15 mouse cellular contexts compared by ENCODE assay signal in the genomic region with DNA sequence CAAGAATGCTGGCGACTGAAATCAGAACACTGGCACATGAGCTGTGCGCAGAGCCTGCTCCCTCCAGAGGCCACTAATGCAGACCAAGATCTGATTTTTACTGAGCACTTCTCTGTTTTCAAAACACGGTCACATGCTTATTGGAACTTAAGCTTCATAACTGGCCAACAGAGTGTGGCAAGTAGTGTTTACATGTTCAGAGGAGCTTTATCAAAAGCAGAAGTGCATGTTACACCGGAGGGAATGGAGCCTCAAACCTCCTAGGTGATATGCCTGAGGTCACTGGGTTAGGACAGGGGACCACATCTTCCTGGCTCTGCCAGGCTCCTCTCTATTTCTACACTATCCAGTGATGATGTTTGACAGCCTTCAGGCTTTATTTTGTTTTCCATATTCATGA. TPM values are rescaled to one million over a fixed set of nuclear protein-coding genes. Genes with fewer than 3 reads are reported as not detected.
A peak's percentile ranks its signal among the peaks of the same experiment; 100 is the strongest.
DNase-seq lines count a peak whose midpoint lies in the region; ATAC-seq and TF ChIP-seq lines count a peak whose summit lies in the region.
"Had no signal": no experiment of that assay in that cellular context is flagged by ENCODE, and none has a peak within 500 bp of the region (broad histone marks: within the 10 kb centered on the region; RNA-seq: fewer than 3 reads in every experiment).

No protein-coding gene starts in this region.

- no peak for DNase-seq in heart, postnatal 0 days (ENCODE audit: low spot score)
- no peak for DNase-seq in heart, postnatal 36 days
- DNase-seq in B cell, adult 2 months = peak; percentile 39 to 43
- DNase-seq in adrenal gland, postnatal 4 days (ENCODE audit: low spot score in 2 of 2) = no peak
- no peak for DNase-seq in right cerebral cortex, postnatal 36 days (ENCODE audit: low spot score in 2 of 2)
- DNase-seq: cerebellum, adult 18-20 months; gastrocnemius, postnatal 36 days; kidney, postnatal 36 days; liver; right cerebral cortex, postnatal 14 days had no signal

- H3K9me3 ChIP-seq in heart, postnatal 0 days (replicated peaks; ENCODE audit: control insufficient read depth, low read length) = no peaks in the 10 kb centered on the region
- H3K9me3 ChIP-seq: lung, embryonic 15.5 days; midbrain, embryonic 12.5 days had no signal

- no peak for TF ChIP-seq EP300 in heart, postnatal 0 days (IDR thresholded peaks at IDR 0.05; ENCODE audit: low read depth)

- intact Hi-C loops in heart, postnatal 36 days (cut with DNase I) = no loop called here

- H3K27ac ChIP-seq in heart, postnatal 0 days (ENCODE audit: low read depth) = no peak overlapping the region
- peak overlapping the region; percentile 31; the same call in 1 of the 2 replicates for H3K27ac ChIP-seq in bone marrow macrophage, adult 2 months (ENCODE audit: insufficient read depth, low read depth, low read length)
- H3K27ac ChIP-seq: lung, embryonic 15.5 days; midbrain, embryonic 12.5 days had no signal

- WGBS in heart, postnatal 0 days = 50% methylated on average over 4 of the region's 4 CpGs

- H3K4me1 ChIP-seq in heart, postnatal 0 days (ENCODE audit: control insufficient read depth, insufficient read depth) = peaks cover 19% of the 10 kb centered on the region; the same call in 1 of the 2 replicates
- peaks cover 18% of the 10 kb centered on the region for H3K4me1 ChIP-seq in bone marrow macrophage, adult 2 months (ENCODE audit: control insufficient read depth, insufficient read depth, low read length)

- H3K27me3 ChIP-seq in heart, postnatal 0 days (ENCODE audit: control insufficient read depth, insufficient read depth, low read length) = no peaks in the 10 kb centered on the region
- H3K27me3 ChIP-seq: lung, embryonic 15.5 days; midbrain, embryonic 12.5 days had no signal

- H3K4me3 ChIP-seq in heart, postnatal 0 days (ENCODE audit: low read depth, low read length) = no peak overlapping the region
- no peak overlapping the region for H3K4me3 ChIP-seq in bone marrow macrophage, adult 2 months (ENCODE audit: insufficient read depth, low read length)
- H3K4me3 ChIP-seq: lung, embryonic 15.5 days; midbrain, embryonic 12.5 days had no signal

- H3K4me2 ChIP-seq in heart, postnatal 0 days (ENCODE audit: low read depth, low read length) = no peak overlapping the region
- H3K4me2 ChIP-seq: lung, embryonic 15.5 days; midbrain, embryonic 12.5 days had no signal

- 0 out of 2 replicates have a peak, but pooled peaks have one; percentile 30 for ATAC-seq in heart, postnatal 0 days (ENCODE audit: insufficient read depth, low read depth)
- peak; percentile 39 for ATAC-seq in megakaryocyte progenitor cell, adult 5-6 weeks (replicated peaks; ENCODE audit: poor library complexity)
- ATAC-seq: intestine, embryonic 16.5 days had no signal

- H3K9ac ChIP-seq in heart, postnatal 0 days (replicated peaks; ENCODE audit: low read depth, low read length) = no peak overlapping the region
- H3K9ac ChIP-seq: lung, embryonic 15.5 days; midbrain, embryonic 12.5 days had no signal

- H3K36me3 ChIP-seq in heart, postnatal 0 days (replicated peaks; ENCODE audit: control insufficient read depth, insufficient read depth, low read length) = peaks cover 41% of the 10 kb centered on the region

- no peak for TF ChIP-seq POLR2A in bone marrow macrophage, adult 2 months (IDR thresholded peaks at IDR 0.05; ENCODE audit: borderline replicate concordance, low read depth, low read length)

- no peak for TF ChIP-seq CTCF in heart, postnatal 0 days (IDR thresholded peaks at IDR 0.05; ENCODE audit: low read depth)
- no peak for TF ChIP-seq CTCF in bone marrow macrophage, adult 2 months (IDR thresholded peaks at IDR 0.05; ENCODE audit: low read depth, low read length)

RNA-seq across cellular contexts. Expression of gene Zfp827, which starts 31.1 kb away (rescaled TPM):
- total RNA-seq in heart, postnatal 0 days (2014; rRNA removed; ENCODE audit: low replicate concordance) = 22.7 and 25.2 TPM in 2 replicates
- 4.2 and 4.8 TPM in 2 replicates for polyA plus RNA-seq in heart, postnatal 0 days (2015; fragmentation: Nextera tagmentation; extraction: Ambion mirVana)
- total RNA-seq in heart, postnatal 36 days (2021) = 10 to 100 TPM in 1 of 2 experiments, 1 to 10 TPM in 1; 10.0 to 17.2 TPM
- 0.16 and 0.20 TPM in 2 replicates for polyA plus RNA-seq in bone marrow macrophage, adult 2 months (2012; ENCODE audit: insufficient read depth, insufficient read length, missing spikeins)
- 1.8 and 1.9 TPM in 2 replicates for total RNA-seq in megakaryocyte progenitor cell, adult 5-6 weeks (2015)
- total RNA-seq in megakaryocyte progenitor cell, adult 5-6 weeks (2017) = 0.64 and 1.7 TPM in 2 replicates
- total RNA-seq in adrenal gland, postnatal 4 days (2021) = 10 to 100 TPM; 28.6 to 32.0 TPM

Comparison
In these comparisons a context has a peak if more than half of its experiments do, and no peak if none do; other contexts are left out.
1. DNase-seq: peak in B cell, adult 2 months (2 of 2); none in heart, postnatal 0 days (single experiment), heart, postnatal 36 days (0 of 2), adrenal gland, postnatal 4 days (0 of 2) and right cerebral cortex, postnatal 36 days (0 of 2).